Mouse (Mus musculus): ENCODE measurements at regions not wholly inside any gene's neighbourhood (a gene's known extent, or its start where the extent isn't known, plus 50 kb on each side); places are given as distances from the start of the nearest gene placed in this dataset.

DNA sequence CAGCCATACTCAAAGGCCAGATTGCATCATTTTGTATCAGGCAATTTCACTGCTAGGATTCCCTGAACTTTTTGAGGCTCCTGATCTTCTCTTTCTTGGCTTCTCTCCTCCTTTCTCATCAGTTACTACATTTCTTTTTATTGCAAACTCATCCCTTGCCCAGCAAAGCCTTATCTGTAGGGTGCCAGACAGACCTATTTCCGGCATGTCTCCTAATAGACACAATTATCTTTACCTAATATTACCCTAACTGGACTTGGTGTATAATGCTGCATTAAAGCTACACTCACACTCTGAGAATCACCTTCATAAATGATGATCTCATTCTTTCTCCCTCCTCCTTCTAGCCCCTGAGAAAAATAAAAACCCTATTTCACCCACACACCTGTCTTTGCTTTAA, 396.3 kb upstream of the Nrg3 start:
- no peak for DNase-seq (ENCODE audit: low spot score)

DNA sequence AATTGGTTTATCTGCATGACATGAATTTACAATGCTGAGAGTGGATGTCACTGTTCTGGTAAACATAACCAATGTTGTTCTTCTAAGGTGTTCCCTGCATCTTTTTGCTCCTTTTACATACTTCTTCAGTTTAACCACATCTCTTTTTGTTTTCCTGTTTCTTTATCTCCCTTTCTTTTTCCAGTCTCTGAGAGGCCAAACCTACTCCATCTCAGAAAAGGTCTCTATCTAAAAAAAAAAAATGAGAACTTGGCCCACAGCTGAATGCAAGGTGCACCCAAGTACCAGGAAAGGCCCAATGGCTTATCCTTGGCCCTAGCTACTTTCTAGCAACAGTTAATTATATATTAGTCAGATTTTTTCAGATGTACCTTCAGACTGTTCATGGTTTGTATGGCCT, 394.3 kb upstream of the Nrg3 start:
- no peak for DNase-seq (ENCODE audit: low spot score)

DNA sequence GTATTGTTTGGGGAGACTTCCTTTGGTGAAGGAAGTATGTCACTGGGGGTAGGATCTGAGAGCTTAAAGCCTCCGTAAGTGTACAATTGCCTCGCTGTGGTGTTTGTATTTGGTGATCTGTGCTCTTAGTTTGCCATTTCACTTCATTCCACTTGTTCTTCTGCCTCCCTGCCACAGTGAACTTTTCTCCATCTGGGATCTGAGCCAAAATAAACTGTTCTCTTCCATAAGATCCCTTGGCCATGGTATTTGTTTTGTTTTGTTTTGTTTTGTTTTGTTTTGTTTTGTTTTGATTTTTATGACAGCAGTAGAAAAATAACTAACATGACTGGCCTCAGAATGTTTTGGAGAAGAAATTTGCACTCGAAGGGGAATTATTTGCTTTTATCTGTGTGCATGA, 387.3 kb upstream of the Nrg3 start:
- DNase-seq (ENCODE audit: low spot score), result no peak

DNA sequence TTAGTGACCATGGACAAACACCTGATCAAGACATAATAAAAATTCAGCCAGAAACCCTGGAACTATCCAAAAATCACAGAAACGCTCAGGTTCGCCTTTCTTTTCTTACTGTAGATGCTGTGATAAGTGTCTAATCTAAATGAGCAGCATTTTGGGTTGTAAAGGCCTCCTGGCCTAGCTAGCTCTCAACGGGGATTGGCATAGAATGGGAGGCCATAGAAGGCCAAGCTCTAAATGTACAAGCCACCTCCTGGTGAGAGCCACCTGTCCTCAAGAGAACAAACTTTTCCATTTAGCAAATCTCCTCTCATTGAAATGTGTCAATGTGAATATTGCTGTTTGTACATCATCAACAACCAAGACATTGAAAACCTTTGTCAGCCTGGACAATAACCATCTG, 386.4 kb upstream of the Nrg3 start:
- DNase-seq (ENCODE audit: low spot score), result no peak

DNA sequence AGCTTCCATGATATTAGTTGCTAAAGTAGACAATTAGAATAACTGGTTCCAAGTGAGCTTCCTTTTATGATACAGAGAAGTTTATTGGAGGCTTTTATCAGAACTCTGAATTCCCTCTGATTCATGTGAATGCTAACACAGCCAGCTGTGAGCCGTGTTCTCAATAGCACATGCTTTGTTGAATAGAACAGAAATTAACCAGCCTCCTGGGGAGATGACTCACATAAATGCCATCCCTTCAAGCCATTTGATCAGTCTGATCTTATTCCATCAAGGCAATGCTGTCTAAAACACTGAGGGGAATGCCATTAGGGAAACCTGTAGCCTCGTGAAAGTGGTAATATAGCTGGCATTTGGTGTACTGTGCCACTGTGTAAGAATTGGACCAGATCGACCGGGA, 380.1 kb upstream of the Nrg3 start:
- DNase-seq (ENCODE audit: low spot score), result peak; percentile 5

DNA sequence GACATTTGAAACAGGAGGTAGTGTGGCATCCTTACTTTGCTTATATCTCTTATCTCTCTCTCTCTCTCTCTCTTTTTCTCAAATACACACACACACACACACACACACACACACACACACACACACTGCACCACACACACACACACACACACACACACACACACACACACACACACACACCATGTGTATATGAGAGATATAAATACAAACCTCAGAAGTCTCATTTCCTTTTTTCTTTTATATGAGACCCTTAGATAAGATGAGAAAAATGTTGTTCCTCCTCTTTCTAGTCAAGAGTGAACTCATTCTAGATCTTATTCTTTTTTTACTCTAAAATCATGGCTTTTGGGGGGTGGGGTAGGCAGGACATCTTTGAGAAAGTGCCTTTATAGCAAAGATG, 379.6 kb upstream of the Nrg3 start:
- DNase-seq (ENCODE audit: low spot score), result no peak
